Mouse (Mus musculus): ENCODE results near the gene Zc3h6. TPM values are rescaled to one million over a fixed set of nuclear protein-coding genes. Genes with fewer than 3 reads are reported as not detected.
"Not testable (repeated sequence)": the region's sequence is repeated elsewhere in the genome, so short reads cannot be mapped to it uniquely, and the experiment has no call there.

Gene Zc3h6
- polyA plus RNA-seq, 1 experiment, result 4.1 TPM

DNA sequence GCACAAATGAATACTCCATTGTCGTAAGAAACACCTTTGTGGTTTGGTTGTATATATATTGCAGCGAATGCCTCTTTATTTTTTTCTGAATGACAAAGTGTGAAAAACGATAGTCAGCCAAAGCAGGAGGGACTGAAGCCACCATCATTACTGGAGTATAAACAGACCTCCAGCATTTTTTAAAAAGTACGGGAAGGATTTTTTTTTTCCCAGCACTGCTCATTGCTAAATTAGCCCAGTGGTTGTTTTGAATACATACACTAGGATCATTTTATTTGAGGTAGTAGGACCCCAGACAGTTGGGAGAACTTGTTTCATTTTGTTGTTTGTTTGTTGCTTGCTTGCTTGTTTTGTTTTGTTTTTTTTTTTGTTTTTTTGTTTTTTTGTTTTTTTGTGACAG is 8.4 kb downstream of the Zc3h6 start:
- no peak overlapping the region for H3K4me3 ChIP-seq (ENCODE audit: insufficient read depth, low read depth, low read length)
- H3K4me1 ChIP-seq (ENCODE audit: control insufficient read depth, insufficient read depth, insufficient read length, low read length), result peaks cover 2% of the 10 kb centered on the region; the same call in 1 of the 2 replicates
- no peak overlapping the region for H3K27ac ChIP-seq (replicated peaks; ENCODE audit: low read depth, low read length)

DNA sequence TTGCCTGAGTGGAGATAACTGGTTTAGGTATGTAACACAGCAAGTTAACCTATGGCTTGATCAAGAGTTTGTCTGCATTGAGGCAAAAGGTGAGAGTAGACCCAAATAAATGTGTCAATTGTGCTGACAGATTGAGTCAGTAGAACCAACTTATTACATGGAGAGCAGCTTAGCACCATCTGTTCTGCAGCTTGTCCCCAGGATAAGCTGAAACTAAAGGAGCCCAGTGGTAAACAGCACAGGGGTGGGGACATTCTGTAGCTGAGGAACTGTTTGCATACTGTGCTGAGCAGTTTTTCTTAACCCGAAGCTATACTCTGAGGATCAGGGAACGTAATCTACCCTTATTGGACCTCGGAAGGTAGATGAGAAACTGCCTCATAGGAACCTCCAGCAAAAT is 17.5 kb downstream of the Zc3h6 start:
- Histone ChIP-seq H3K4me3 (ENCODE audit: insufficient read depth, low read depth, low read length) (no peak overlapping the region), H3K4me1 (ENCODE audit: control insufficient read depth, insufficient read depth, insufficient read length, low read length) (no peaks in the 10 kb centered on the region), H3K27ac (replicated peaks; ENCODE audit: low read depth, low read length) (no peak overlapping the region)

DNA sequence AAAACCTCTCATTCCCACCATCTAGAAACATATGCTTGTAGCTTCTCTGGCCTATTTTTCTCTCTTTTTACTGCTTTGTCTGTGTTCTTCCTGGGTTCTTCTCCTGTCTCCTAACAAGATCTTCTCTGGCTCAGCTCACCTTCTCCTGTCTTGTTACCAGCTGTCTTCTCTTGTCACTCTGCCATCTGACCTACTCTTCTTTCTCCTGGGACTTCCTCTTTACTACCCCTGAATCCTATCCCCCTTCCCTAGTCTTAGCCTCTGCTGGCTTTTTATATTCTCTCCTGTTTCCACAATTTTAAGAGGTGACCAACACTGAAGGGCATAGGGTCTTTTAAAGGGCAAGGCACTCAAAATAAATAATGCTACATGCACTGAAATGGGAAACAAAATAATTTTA is 37.7 kb downstream of the Zc3h6 start:
- H3K4me1 ChIP-seq (ENCODE audit: control insufficient read depth, insufficient read depth, insufficient read length, low read length), result no peaks in the 10 kb centered on the region
- H3K27ac ChIP-seq (replicated peaks; ENCODE audit: low read depth, low read length), result no peak overlapping the region
- no peak overlapping the region for H3K4me3 ChIP-seq (ENCODE audit: insufficient read depth, low read depth, low read length)

DNA sequence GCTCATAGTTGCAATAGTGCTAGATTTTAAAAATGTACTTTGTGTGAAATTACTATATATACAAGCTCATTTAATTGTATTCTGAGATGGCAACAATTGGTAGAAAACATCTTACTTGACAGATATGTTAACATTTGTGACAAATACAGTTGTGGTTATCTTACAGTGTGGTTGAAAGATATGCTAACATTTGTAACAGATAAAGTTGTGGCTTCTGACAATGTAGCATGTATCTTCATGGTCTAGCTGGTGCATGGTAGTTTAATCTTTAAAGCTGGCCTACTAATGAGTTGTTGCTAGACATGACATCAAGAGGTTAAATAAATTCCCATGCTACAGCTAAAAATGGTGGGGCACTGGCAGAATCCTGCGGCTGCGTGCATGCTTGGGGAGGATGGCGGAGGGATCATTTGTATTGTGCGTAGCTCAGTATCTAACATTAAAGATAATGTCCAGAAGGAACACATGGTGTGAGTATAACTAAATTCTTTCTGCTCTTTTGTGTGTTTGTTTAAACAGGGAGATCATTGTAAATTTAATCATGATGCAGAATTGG is 39.1 kb downstream of the Zc3h6 start:
- Histone ChIP-seq H3K4me1 (ENCODE audit: control insufficient read depth, insufficient read depth, insufficient read length, low read length) (no peaks in the 10 kb centered on the region), H3K4me3 (ENCODE audit: insufficient read depth, low read depth, low read length) (no peak overlapping the region), H3K27ac (replicated peaks; ENCODE audit: low read depth, low read length) (no peak overlapping the region)

DNA sequence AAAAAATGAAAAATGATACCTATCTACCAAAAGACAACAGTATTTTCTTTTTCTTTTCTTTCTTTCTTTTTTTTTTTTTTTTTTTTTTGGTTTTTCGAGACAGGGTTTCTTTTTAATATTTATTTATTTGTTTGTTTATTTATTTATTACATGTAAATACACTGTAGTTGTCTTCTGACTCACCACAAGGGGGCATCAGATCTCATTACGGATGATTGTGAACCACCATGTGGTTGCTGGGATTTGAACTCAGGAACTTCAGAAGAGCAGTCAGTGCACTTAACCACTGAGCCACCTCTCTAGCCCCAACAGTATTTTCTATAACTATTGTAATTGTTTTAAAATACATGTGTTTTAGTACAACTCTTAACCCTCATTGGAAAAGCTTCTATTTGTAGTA is 41.7 kb downstream of the Zc3h6 start:
- not testable (repeated sequence) for H3K4me1 ChIP-seq (ENCODE audit: control insufficient read depth, insufficient read depth, insufficient read length, low read length); H3K27ac ChIP-seq (replicated peaks; ENCODE audit: low read depth, low read length); H3K4me3 ChIP-seq (ENCODE audit: insufficient read depth, low read depth, low read length)

DNA sequence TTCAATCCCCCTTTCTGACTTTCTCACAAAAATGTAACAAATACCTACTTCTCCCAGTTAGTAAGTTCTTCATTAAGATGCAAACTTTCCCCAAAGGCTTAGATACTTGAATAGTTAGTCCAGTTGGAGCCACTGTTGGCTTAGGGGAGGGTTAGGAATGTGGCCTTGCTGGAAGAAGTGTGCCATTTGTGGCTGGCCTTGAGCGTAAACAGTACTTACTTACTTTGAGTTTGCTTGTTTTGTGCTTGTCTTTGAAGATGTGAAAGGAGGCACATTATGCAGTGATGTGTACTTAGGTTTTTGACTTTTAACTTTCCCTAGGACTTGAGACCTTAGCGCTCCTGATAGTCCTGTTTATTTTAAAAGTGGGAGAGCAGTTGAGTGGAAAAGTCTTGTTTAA is 52.9 kb downstream of the Zc3h6 start:
- Histone ChIP-seq H3K27ac (replicated peaks; ENCODE audit: low read depth, low read length) (no peak overlapping the region), H3K4me1 (ENCODE audit: control insufficient read depth, insufficient read depth, insufficient read length, low read length) (no peaks in the 10 kb centered on the region), H3K4me3 (ENCODE audit: insufficient read depth, low read depth, low read length) (no peak overlapping the region)

DNA sequence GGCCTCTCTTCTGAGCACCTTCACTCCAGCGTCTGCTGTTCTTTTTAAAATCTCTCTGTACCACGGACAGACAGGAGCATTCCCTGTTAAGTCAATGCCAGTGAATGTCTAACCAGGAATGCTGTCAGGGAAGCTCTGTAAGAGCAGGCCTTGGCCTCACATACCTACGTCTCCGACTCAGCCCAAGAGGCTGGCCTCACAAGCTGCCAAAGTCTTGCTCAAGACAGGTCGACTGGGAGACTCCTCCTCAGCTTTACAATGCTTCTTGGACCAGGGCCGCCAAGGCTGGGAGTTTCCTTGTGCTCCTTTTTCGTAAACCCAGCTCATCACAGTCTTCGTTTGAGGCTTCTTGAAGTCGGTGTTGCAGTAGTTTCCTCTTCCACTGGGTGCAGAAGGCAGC is 57.6 kb downstream of the Zc3h6 start:
- H3K27ac ChIP-seq (replicated peaks; ENCODE audit: low read depth, low read length), result no peak overlapping the region
- no peak overlapping the region for H3K4me3 ChIP-seq (ENCODE audit: insufficient read depth, low read depth, low read length)
- no peaks in the 10 kb centered on the region for H3K4me1 ChIP-seq (ENCODE audit: control insufficient read depth, insufficient read depth, insufficient read length, low read length)

DNA sequence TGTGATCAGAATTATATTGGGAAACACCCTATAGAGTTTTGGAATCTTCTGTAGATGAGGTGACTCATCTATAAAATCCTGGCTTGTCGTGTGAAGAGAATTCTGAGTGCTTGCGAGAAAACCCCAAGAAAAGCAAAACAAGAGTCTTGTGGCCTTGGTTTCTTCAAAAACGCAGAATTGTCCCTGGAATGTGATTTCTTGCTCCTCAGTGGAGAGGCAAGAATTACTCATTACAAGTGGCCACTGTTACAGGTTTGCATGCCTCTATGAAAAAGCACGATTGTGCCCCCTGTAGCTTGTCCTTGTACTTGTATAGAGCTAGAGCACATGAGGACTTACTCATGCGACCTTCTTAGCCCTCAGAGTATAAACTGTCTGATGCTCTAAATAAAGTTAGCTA is 68.2 kb downstream of the Zc3h6 start:
- Histone ChIP-seq H3K27ac (replicated peaks; ENCODE audit: low read depth, low read length) (no peak overlapping the region), H3K4me1 (ENCODE audit: control insufficient read depth, insufficient read depth, insufficient read length, low read length) (no peaks in the 10 kb centered on the region), H3K4me3 (ENCODE audit: insufficient read depth, low read depth, low read length) (no peak overlapping the region)

DNA sequence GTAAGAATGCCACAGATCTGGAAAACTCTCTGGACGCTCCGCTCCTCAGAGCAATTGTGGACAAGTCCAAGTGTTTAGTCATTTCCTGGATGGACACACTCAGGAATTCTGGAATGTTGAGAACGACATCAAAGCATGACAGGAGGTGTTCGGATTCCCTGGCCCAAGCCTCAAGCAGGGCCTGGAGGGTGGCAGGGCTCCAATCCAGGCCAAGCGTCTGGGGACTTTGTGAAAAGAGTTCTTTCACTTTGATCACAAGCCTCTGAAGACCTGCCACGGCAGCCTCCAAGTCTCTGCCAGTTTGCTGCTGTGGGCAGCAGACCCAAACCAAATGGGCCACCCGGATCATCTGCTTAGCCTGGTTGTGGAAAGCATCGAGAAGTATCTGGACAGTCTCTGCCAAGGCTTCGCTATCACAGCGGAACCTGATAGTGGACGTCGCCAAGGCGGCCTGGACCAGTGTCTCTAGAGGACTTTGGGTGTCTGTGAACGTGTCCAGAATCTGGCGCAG is 71.3 kb downstream of the Zc3h6 start:
- Histone ChIP-seq H3K4me1 (ENCODE audit: control insufficient read depth, insufficient read depth, insufficient read length, low read length) (no peaks in the 10 kb centered on the region), H3K27ac (replicated peaks; ENCODE audit: low read depth, low read length) (no peak overlapping the region), H3K4me3 (ENCODE audit: insufficient read depth, low read depth, low read length) (peak overlapping the region; percentile 42)

DNA sequence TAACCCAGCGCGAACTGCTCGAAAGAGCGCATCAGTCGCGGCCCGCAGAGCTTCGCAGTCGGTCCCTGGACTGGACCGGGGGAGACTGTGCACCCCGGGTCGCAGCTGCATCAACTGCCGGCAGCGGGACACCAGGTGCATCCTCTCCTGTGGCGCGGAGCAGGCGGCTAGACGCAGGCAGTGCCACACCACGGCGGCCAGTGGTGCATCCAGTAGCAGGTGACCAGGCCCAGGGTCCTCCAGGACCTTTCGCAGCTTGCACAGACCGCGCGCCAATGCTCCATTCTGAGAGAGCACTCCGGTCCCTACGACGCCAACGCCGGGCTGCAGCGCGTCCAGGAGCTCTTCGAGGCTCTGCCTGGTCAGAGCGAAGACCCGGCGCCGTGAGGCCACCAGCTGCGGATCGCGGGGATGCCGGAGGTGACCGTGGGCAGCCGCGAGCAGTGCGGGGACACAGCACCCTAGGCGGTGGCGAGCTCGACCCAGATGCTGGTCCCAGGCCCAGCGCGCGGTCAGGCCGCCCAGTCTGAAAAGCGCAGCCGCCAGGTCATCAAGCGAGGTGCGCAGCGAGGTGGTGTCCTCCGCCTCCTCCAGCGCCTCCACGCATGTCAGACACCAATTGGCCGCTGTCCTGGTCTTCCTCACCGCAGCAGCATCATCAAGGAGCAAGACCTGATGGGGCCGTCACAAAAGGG is 71.9 kb downstream of the Zc3h6 start:
- Histone ChIP-seq H3K27ac (replicated peaks; ENCODE audit: low read depth, low read length) (no peak overlapping the region), H3K4me1 (ENCODE audit: control insufficient read depth, insufficient read depth, insufficient read length, low read length) (no peaks in the 10 kb centered on the region), H3K4me3 (ENCODE audit: insufficient read depth, low read depth, low read length) (peak overlapping the region; percentile 42)

DNA sequence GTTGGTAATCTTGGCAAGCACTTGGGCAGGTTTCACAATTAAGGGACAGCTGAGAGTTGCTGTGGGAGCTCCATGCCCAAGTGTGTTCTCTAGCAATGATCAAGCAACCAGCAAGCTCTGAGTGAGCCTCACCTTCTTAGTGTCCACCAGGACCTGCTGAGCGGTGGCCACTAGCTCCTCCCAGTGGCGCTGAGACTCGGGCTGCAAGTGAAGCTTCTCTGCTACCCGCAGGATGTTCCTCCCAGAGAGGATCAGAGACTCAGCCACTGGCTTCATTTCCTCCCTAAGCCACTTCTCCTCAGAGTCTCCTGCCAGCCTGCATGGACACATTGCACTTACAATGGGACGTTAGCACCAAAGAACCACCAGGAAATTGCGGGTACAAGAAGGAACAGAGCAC is 73.4 kb downstream of the Zc3h6 start:
- no peaks in the 10 kb centered on the region for H3K4me1 ChIP-seq (ENCODE audit: control insufficient read depth, insufficient read depth, insufficient read length, low read length)
- H3K4me3 ChIP-seq (ENCODE audit: insufficient read depth, low read depth, low read length), result no peak overlapping the region
- H3K27ac ChIP-seq (replicated peaks; ENCODE audit: low read depth, low read length), result no peak overlapping the region

DNA sequence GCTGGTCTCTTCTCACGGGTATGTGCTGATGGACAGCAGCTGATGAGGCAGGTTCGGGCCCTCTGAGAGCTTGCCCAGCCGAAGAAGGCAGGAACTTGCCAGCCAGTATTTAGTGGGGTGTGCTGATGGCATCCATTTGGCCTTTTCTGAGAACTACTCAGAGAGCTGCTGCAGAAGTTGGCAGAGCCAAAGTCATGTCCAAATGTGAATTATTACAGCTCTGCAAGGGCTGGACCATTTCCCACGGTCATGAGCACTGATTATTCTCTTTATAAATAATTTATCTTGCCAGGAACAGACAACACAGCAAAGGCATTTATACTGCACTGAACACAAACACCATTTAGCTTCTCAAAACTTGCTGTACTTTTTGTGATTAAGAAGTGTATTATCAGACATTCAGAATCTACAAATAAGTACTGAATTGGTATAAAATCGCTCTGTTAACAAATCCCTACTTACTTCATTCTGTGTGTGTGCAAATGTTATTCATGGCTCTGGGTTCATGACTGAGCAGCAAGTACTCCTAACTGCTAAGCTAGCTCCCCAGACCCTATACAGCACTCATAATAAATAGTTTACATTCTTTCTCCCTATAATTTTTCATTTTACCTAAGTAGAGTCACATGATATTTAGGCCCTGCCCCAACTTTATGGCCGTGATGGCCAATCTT is 79.1 kb downstream of the Zc3h6 start:
- H3K4me3 ChIP-seq (ENCODE audit: insufficient read depth, low read depth, low read length), result no peak overlapping the region
- no peaks in the 10 kb centered on the region for H3K4me1 ChIP-seq (ENCODE audit: control insufficient read depth, insufficient read depth, insufficient read length, low read length)
- H3K27ac ChIP-seq (replicated peaks; ENCODE audit: low read depth, low read length), result no peak overlapping the region

DNA sequence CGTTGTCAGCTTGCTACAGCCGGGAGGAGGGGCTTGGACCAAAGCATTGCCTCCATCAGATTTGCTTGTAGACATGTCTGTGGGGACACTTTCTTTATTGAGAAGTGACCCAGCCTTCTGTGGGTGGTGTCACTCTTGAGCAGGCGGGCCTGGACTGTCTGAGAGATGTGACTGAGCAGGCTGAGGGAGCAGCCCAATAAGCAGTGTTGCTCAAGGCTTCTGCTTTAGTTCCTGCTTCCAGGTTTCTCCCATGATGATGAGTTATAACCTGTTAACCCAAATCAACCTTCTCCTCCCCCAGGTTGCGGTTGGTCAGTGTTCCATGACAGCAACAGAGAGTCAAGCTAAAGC is 79.6 kb downstream of the Zc3h6 start:
- H3K27ac ChIP-seq (replicated peaks; ENCODE audit: low read depth, low read length), result no peak overlapping the region
- H3K4me1 ChIP-seq (ENCODE audit: control insufficient read depth, insufficient read depth, insufficient read length, low read length), result no peaks in the 10 kb centered on the region
- H3K4me3 ChIP-seq (ENCODE audit: insufficient read depth, low read depth, low read length), result no peak overlapping the region

DNA sequence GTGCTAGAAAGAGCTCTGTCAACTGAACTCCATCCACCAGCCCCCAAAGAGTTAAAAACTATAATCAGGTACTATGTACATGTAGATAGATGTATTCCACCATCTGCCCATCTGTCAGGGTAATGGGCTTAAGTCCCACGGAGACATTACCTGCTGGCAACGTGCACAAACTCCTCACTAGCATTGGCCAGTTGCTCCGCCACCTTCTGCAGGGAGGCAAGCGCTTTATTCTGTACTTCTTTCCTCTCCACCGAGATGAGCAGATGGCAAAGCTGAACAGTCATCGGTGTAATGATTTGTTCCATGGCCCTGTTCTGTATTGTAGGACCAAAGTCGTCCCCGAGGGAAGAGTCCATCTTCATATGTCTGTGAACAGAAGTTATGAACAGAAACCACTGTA is 80.6 kb downstream of the Zc3h6 start, which contains the start of gene Vinac1:
Gene Vinac1, minus strand, starts transcription at position 362 of the 400 bp plus-strand sequence.
- Histone ChIP-seq H3K4me3 (ENCODE audit: insufficient read depth, low read depth, low read length) (no peak within 1 kb of the TSS), H3K4me1 (ENCODE audit: control insufficient read depth, insufficient read depth, insufficient read length, low read length) (no peaks in the 10 kb centered on the region)

DNA sequence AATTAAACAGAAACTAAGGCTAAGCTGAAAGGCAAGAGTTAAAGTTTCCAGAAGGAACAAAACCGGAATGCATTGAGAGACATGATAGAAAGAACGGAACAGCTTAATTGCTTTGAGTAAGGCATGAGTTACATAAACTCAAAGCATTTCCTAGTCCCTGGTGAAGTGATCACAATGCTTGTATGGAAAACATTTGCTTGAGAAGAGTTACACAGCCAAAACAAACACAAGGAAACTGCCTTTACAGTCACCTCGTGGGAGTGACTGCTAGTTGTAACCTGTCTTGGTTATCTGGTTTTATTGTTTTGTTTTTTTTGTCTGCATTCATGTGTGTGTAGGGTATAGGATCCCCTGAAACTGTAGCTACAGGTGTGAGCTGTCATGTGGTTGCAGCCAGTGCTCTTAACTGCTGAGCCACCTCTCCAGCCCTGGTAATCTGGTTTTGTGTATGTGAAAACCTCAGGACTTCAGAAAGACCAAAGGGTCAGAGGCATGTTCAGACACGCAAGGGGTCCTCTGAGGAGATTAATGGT is 85.3 kb downstream of the Zc3h6 start:
- H3K4me3 ChIP-seq (ENCODE audit: insufficient read depth, low read depth, low read length), result no peak overlapping the region
- no peaks in the 10 kb centered on the region for H3K4me1 ChIP-seq (ENCODE audit: control insufficient read depth, insufficient read depth, insufficient read length, low read length)
- H3K27ac ChIP-seq (replicated peaks; ENCODE audit: low read depth, low read length), result no peak overlapping the region

More for the DNA sequence above, 80.6 kb downstream of the Zc3h6 start, which contains the start of gene Vinac1:
- no peak within 1 kb of the TSS for H3K27ac ChIP-seq (replicated peaks; ENCODE audit: low read depth, low read length)
